Mouse (Mus musculus): Measurements from ENCODE around the gene Pcdh15.

Gene Pcdh15

DNA sequence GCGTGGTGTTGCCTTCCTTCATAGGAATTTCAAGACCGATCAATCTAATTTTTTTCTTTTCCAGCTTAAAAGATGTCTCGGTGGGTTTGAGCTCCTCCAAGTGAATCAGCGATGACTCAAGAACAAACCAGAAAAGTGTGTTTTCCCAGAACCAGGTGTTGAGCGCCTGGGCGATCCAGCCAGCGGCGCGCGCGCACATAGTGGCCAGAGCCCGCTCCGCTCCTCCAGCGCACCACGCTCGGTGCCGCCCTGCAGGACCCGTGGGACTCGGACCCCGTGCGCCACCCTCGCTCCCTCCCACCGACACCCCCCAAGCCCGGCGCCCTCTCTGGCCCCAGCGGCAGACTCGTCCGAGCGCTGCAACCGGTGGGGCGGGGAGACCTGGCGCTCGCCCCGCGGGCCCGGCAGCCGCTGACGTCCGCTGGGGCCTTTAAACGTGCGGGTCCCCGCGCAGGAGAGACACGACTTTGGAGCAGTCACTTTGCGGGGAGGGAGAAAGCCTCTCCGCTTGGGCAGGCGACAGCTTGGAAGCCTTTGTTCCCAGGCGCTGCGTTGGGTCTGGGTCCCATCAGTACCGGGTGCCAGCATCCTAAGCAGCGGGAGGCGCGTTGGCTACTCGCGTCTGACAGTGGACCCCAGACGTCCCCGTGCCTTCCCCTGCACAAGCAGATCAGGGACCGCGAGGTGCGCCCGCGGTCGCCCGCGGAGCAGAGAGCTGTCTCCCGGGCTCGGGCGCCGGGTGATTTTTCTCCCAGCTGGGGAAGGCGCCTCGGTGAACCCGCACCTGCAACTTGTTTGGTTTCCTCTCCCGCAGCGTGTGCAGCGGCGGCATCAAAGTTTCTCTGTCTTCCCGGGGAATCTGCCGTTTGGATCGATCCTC is at the start of gene Pcdh15:
TSS of gene Pcdh15 (plus strand) at position 377 of the 880 bp plus-strand sequence.
- peak; percentile 16 to 39 for DNase-seq

DNA sequence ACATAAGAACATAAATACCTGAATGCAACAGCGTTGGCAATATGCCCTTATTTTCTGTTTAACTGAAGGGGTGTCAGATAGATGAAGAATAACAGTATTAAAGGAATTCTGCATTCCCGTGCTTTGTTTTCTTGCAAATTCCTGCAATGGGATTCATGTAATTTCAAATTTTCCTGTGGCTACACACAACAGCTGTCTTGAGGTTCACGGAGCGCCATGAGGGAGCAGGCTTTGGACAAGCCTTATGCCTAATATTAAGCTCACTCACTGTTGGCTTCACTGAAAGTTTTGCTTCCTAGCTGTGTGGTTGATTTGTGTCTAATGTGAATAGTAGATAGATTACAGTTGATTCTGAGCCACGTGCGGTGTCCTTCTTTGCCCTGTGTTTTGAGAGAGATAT is 47.1 kb upstream of the Pcdh15 start:
- DNase-seq: no peak

DNA sequence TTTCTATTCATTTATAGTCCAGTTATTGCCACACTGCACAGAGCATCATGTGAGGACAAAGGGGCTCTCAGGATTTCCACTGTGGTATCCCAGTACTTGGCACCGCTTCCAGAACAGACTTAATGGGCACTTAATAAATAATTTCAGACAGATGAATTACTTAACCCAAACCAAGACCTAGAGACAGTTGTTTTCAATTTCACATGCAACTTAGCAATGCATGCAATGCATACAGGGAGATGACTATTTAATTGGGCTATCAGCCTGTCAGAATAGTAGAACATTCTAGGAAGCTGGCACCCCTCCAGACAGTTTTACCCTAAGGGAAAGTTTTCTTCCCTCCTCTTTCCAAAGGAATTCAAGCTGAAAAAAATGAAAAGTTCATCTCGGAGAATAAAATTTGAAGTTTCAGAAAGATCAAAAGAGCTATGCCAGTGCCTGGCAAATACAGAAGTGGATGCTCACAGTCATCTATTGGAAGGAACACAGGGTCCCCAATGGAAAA is 39.4 kb upstream of the Pcdh15 start:
- DNase-seq: no peak

DNA sequence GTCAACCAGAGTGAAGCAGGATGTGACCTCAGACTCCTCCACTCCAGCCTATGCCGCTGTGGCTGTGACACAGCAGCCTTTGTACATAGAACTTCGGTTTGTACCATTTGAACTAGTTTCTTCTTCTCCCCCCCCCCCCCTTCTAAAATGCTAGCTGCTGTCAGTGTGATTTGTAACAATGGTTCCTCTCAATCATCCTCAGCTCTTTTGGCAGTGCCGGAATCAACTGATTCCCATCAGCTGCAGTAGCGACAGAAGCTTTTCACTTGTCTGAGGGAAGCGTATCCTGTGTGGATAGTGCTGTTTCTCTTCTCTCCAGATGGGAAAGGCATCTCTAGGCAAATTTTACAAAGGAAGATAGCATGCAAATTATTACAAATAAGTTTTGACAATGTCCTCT is 12.4 kb upstream of the Pcdh15 start:
- no peak for DNase-seq

DNA sequence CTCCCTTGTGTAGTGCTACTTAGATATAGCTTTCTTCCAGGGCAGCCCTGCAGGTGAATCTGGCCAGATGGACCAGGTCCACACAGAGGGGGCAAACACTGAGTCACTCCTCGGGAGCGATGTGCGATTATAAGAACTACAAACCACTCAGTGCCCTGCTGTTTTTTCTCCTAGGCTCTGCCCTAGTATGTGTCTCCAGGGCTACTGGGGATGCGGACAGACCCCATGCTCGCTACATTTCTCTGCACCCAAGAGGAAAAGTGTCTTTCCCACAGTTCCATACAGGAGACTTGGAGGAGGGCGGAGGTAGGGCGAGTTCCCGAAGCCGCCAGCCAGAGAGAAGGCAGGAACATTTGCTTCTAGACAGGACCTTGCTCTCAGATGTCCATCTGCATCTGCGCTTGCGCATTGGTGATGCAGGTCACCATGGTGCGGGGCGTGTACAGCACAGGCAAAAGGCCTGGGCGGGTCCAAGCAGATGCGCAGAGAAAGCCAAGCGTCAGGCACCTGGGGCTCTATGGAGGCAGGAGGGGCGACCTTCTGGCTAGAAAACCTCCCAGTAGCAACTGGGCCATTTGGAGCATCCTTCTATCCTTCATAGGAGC is 2.5 kb upstream of the Pcdh15 start:
- peak; percentile 37 to 51 for DNase-seq

DNA sequence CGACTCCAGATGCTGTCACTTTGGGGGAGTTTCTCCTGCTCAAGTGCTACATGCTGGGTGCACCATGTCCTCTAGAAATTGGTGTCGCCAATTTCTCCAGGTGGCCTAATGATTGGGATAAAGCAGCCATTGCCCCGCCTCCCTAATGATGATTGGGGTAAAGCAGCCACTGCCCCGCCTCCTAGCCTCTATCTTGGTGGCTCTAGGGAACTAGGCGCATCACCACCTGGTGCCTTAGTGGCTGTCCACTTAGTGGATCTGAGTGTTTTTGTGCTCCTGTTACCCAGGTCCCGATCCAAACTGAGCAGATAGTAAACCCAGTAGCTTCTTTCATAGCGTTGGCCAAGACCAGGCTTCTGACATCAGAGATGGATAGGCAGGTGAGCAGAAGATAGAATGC is 2.0 kb upstream of the Pcdh15 start:
- peak in 1 of 2 experiments; percentile 2 for DNase-seq

DNA sequence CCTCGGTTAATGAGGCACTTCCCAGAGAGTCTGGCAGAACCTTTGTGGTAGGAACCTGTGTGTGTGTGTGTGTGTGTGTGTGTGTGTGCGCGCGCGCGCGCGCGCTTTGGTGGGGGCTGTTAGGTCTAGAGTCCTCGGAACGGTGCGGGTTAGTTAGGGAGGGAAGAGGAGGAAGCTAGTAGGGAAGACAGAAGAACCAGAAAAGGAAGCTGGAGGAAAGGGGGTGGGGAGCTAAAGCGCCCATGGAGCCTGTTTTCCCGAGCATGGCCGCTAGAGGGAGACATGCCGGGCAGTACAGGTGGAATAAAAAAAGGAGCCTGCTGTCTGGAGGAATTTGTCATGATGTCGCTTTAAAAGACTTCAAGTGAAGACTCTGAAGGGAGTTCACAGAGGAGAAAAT is 1.2 kb upstream of the Pcdh15 start:
- peak; percentile 83 to 85 for DNase-seq

DNA sequence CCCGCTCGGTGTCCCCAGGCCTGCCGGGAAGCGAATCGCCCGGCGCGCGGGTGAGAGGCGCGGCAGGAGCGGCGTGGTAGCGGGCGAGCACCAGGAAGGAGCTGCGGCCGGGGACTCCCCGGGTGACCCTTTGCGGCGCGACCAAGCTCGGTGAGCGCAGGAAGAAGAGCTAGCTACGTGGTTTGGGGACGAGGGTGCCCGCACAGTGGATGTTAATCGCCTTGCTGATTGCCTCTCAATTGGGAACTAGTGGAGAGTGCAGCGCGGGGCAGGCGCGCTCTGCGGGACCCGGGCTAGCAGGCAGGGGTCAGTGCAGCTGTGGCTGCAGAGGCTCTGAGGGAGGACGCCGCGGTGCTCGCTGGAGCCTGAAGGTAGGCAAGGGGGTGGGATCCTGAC is 702 bp downstream of the Pcdh15 start:
- DNase-seq: peak; percentile 46 to 62

DNA sequence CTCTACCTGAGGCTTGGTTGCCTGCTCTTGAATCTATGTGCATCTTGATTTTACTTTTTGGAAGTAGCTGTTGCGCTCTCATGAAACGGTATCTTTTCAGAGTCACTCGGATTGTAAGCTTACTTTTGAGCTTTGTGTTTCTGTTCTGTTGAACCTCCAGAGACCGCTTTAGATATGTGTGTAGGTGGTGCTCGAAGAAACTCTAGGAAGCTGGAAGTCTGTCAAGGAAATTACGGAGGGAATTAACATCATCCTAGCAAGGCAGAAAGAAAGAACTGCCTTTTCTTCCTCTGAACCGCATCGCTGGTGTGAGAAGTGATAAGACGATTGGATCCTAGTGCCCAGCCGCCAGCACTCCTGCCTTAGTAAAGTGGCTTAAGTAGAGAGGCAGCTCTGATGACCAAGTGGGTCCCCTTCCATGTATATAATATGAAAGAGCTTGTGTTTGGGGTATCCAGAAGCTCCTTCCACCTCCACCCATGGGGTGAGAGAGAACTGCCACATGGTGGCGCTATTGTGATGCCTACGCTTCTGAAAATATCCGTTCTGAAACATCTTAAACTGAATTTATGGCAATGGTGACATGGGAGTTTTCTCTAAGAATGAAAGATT is 4.3 kb downstream of the Pcdh15 start:
- DNase-seq: peak; percentile 19 to 24

DNA sequence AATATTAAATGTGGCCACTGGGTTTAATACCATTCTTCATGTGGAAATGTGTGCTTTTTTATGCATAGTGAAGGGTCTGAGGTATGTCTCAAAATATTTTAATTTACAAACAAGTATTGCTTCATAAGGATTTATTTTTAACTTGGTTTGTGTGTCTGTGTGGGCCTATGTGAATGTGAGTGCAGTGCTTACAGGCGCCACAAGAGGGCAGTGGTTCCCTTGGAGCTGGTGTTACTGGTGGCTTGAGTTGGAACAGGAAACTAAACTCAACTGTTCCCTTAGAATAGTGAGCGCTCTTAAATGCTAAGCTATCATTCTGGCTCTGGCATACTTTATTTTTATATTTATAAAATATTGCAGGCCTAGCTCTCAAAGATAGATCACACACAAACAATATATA is 6.8 kb downstream of the Pcdh15 start:
- DNase-seq: peak; percentile 68 to 73

DNA sequence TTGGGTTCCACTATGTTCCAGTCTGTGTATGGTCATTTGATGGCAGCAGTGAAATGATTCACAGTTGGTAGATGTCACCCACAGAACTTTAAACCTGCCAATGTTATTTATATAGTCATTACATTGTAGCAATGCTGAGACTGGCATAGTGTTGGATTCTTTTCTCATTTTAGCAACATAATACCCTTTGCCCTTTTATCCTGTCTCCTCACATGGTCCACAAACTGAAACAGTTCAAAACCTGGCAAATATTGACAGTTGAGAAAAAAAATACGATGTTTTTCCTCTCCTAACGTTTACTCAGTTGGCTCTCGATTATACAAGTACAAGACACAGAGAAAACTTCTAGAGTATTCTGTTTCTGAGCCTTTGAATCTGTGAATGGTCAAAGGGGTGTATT is 38.8 kb downstream of the Pcdh15 start:
- DNase-seq: no peak

DNA sequence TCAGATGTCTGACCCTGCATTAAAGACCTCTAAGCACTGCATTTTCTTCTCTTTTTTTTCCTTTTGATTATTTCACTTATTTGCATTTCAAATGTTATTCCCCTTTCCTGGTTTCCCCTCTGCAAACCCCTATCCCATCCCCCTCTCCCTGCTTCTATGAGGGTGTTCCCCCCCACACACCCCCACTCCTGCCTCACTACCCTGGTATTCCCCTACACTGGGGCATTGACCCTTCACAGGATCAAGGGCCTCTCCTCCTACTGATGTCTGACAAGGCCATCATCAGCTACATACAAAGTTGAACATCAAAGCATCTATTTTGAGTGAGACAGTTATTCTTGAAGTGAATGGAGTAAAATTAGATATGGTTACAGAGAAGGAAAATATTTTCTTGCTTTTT is 48.4 kb downstream of the Pcdh15 start:
- DNase-seq: no peak

DNA sequence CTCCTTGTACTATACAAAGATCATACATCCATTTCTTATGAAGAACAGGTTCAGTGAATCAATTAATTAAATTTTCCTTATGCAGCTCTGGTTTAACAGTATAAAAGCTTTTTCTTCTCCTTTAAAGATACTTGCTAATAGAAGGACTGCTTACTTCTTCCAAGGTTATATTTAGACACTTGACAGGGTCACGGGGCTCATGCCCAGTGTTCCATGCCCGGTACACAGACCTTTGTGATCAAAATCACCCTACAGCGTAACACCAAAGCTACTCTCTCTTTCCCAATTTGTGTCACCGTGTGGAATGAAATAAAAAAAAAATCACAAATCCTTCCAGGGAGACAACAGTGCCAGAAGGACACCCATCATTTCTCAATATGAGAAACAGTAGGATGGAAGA is 48.8 kb downstream of the Pcdh15 start:
- DNase-seq: no peak

DNA sequence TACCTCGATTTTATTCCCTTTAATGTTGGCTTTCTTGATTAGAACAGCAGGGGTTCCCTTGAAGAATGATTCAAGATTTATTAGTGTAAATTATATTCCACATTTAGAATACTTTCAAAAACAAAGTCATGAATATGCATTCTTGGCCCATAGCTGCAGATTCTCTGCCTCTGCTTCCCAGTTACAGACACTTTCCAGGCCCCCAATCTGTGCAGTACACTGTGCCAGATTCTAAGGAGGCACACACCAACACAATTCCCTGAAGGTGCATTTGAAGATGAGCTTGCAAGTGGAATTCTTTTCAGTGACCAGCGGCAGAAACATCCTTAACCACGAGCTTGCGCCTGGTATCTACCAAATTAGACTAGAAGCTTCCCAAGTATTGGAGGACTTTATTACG is 55.4 kb downstream of the Pcdh15 start:
- DNase-seq: no peak

DNA sequence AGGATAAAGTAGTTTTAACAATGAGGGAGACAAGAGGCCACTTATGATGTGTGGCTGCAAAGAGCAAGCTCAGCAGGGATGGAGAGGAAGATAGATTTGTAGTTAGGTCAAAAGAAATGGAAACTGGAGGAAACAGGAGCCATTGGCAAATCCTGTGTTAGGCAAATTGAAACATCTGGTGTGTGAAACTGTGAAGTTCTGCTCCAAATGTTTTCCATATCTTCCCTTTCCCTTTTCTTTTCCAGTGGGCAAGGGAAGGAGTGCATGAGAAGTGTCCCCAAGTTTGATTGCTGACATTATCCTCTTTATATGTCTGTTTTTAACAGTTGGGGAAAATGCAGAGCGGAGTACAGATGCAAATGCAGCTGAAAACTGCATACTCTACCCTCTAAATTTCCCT is 62.6 kb downstream of the Pcdh15 start:
- no peak for DNase-seq

DNA sequence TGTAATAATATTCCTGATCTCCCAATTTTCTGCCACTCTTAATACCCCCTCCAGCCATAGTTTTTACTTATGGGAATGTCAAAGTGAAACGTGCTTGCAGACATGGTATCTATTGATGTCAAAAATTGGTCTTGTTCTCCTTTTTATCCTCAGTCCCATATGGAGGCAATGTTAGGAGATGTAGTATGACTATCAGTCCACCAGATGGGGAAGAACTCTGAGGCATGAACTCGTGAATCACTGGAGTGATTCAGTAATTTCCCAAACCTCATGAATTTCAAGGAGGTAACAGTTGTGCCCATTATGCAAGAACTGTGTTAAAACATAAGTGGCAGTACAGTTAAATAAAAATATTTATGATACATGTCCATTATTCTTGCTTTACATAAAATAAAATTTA is 116.9 kb downstream of the Pcdh15 start:
- no peak for DNase-seq

DNA sequence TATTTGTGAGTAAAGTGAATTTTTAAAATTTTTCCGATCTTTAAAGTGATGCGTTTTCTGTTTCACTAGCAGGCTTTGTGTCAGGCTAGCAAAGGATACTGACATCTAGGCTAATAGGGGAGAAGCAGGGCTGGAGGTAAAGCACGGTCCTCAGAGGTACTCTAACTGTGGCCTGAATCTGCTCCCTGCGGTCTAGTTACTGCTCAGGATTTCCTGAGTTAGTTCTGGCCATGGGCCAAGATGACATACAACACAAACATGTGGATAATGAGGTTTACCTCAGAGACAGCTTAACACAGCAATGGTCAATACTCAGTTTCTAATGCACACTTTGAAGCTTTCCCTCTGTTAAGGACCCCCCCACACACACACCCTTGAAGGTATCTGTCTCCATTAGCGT is 143.2 kb downstream of the Pcdh15 start:
- no peak for DNase-seq

DNA sequence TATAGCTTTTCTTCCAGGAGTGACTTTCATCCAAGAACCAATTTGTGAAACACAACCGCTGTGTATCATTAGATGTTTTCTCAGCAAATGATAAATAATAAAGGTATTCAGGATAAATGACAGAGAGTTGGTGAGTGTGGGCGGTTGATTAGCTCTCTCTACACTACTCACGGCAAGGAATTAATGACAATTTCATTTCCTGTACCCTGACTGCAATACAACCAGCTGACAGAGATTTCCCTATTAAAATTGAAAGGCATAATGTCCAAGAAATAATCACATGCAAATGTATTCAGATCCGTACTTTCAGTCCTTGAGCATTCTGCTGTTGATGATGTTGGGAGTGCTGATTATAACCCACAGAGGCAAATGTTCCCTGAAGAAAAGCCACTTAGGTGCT is 181.3 kb downstream of the Pcdh15 start:
- DNase-seq: no peak

DNA sequence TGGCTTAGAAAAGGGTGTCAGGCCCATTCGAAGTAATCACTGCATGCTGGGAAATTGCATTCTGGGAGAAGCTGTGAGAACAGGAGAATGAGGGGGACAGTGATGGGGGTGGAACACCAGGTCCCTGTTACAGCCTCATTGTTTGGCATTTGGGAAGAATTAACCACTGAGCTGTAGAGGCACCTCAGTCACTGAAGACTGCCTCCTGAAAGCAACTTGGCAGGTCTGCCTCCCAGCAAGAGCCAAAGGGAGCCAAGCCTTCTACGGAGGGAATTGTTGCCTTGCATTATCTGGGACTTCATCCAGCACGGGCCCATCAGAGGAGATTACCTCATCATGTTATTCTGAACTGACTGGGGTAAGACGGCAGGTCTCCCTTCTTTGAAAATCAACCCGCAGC is 197.3 kb downstream of the Pcdh15 start:
- no peak for DNase-seq

DNA sequence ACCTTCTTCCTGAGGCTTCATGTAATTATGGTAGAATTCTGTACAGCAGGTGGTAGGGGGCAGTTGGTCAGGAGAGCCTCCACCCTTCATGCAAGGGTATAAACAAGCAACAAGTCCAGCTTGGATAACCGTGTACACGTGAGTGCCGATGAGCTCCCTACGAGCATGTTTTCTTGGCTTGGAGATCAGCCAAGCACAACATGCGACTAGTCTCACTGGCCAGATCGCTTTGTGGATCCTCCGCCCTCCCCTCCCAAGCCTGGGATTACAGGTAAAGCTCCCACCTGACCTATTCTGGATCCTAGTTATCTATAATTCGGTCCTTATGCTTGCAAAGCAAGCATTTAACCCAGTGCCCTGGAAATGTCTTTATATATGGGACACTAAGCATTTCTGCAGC is 202.8 kb downstream of the Pcdh15 start:
- no peak for DNase-seq

DNA sequence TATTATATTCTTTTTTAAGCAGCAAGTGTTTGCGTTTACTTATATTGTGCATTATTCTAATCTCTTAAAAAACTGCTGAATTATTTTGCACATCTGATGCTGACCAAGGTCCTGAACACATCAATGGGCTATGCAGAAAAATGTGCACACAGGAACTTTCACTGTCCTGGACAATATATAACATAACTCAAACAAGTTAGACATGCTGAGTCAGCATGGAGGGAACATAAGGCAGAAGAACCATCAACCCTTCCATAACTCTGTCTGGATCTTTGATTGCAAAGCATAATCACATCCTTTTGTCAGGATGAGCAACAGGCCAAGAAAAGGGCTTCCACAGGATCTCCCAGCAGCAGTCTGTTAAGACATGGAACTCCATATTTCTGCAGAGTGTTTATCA is 207.5 kb downstream of the Pcdh15 start:
- no peak for DNase-seq

DNA sequence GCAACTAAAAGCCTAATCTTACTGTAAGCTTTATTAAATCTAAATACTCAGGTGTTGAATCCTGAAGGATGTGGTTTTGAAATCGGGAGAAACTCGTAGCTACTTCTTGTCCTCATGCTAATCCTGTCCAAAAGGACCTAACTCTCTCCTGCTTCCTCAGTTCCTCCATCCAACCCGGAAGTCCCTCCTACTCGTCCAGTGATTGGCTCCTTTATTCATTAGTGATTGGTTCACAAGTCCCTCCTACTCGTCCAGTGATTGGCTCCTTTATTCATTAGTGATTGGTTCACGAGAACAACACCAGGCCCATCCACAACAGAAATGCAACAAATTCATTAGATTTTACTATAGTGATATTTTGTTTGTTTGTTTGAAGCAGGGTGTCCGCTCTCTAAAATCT is 227.7 kb downstream of the Pcdh15 start:
- DNase-seq: no peak

DNA sequence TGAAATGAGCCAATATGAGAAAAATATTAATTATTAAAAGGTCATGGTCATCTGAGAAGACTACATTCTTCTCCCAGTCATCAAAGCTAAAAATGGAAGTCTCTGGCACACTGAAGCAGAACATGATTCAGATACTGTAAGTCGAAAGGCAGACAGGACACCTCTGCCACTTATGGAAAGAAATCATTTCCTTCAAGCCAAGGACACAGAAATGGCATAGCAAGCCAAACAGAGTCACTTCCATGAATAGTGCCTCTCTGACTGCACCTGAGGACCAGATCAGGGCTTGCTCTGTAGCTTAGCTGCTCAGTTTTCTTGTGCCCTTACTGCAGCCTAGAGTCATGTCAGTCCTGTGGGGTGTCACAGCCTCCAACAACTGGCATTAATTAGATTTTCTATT is 234.3 kb downstream of the Pcdh15 start:
- DNase-seq: no peak

DNA sequence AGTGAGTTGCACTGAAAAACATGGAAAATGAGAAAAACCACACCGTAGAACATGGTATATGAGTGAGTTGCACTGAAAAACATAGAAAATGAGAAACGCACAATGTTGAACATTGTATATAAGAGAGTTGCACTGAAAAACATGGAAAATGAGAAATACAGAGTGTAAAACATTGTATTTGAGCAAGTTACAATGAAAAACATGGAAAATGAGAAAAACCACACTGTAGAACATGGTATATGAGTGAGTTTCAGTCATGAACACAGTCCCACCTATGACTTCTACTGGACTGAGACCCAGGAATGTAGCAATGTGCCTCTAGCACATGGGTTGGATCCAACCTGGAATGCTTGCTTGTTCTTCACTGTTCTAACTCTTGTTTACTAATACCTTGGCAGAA is 279.9 kb downstream of the Pcdh15 start:
- DNase-seq: peak in 1 of 2 experiments; percentile 22
